Mouse (Mus musculus): Measurements from ENCODE around the gene Shoc2. TPM values are rescaled to one million over a fixed set of nuclear protein-coding genes. Genes with fewer than 3 reads are reported as not detected.

Shoc2 gene
- polyA plus RNA-seq, 1 experiment = 18.6 TPM

DNA sequence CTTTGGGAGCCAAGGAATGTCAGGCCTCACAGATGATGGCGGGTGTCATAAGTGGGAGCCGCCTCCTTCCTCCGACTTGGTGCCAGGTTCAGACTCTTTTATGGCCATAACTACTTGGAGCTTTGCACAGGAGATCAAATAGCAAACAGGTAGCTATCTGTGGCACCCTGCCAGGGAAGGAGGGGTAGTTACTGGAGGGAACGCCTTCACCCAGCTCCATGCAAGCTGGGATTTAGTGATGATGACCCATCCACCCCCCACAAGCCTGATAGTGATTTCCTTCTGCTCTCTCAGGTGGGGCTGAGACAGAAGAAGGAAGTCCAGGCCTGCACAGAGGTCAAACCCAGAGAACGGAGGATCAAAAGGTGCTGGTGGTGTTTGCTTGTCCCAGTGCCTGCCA lies 126.4 kb downstream of the Shoc2 start:
- no peaks in the 10 kb centered on the region for H3K36me3 ChIP-seq (ENCODE audit: control insufficient read depth, insufficient read depth, low read length)
- no peaks in the 10 kb centered on the region for H3K27me3 ChIP-seq (ENCODE audit: control insufficient read depth, insufficient read depth, low read length)
- WGBS = 71% methylated on average over 5 of the region's 5 CpGs
- DNase-seq = no peak
- TF ChIP-seq CTCF (IDR thresholded peaks at IDR 0.05; ENCODE audit: borderline replicate concordance, control insufficient read depth, extremely low read depth, insufficient read depth, low read length, poor library complexity) (no peak), POLR2A (IDR thresholded peaks at IDR 0.05; ENCODE audit: control insufficient read depth, extremely low read depth, insufficient read depth, low read length, poor library complexity) (no peak)
- H3K4me1 ChIP-seq (replicated peaks; ENCODE audit: control insufficient read depth, insufficient read depth, low read length) = no peaks in the 10 kb centered on the region
- H3K4me3 ChIP-seq (ENCODE audit: control insufficient read depth, insufficient read depth, low read length) = no peak overlapping the region
- H3K27ac ChIP-seq (ENCODE audit: control insufficient read depth, insufficient read depth, low read length) = no peak overlapping the region

DNA sequence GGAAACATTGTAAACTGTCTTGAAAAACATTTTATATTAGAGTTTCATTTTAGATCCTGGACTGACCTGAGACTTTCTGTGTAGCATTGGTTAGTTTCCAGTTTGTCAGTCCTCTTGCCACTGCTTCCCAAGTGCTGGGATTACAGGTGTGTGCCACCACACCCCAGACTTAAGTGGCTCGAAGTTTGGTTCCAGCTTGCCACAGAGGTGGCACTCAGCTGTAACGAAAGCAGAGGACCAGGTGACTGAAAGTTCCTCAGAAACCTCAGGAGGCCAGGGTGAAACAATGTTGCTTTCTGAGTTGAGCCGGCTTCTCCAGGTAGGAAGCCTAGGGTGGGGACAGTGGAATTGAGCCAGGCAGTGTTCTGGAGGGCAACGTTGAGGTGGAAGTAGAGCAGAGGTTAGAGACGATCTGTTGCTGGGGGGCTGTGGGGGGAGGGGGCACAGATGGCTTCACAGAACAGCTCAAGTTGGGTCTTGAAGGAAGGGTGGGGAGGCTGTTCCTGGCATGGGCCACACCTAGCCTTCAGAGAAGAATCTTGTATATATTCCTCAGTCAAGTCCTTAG lies 128.2 kb downstream of the Shoc2 start:
- Histone ChIP-seq H3K27ac (ENCODE audit: control insufficient read depth, insufficient read depth, low read length) (no peak overlapping the region), H3K4me3 (ENCODE audit: control insufficient read depth, insufficient read depth, low read length) (no peak overlapping the region), H3K27me3 (ENCODE audit: control insufficient read depth, insufficient read depth, low read length) (no peaks in the 10 kb centered on the region), H3K4me1 (replicated peaks; ENCODE audit: control insufficient read depth, insufficient read depth, low read length) (no peaks in the 10 kb centered on the region), H3K36me3 (ENCODE audit: control insufficient read depth, insufficient read depth, low read length) (no peaks in the 10 kb centered on the region)
- WGBS = 81% methylated on average over 5 of the region's 5 CpGs
- no peak for DNase-seq
- TF ChIP-seq POLR2A (IDR thresholded peaks at IDR 0.05; ENCODE audit: control insufficient read depth, extremely low read depth, insufficient read depth, low read length, poor library complexity) (no peak), CTCF (IDR thresholded peaks at IDR 0.05; ENCODE audit: borderline replicate concordance, control insufficient read depth, extremely low read depth, insufficient read depth, low read length, poor library complexity) (no peak)

GRCm38 (mm10) chr19:54076362-54077349 lies 132.6 kb downstream of the Shoc2 start:
- Histone ChIP-seq H3K36me3 (ENCODE audit: control insufficient read depth, insufficient read depth, low read length) (no peaks in the 10 kb centered on the region), H3K4me3 (ENCODE audit: control insufficient read depth, insufficient read depth, low read length) (no peak overlapping the region), H3K27ac (ENCODE audit: control insufficient read depth, insufficient read depth, low read length) (no peak overlapping the region), H3K27me3 (ENCODE audit: control insufficient read depth, insufficient read depth, low read length) (no peaks in the 10 kb centered on the region), H3K4me1 (replicated peaks; ENCODE audit: control insufficient read depth, insufficient read depth, low read length) (no peaks in the 10 kb centered on the region)
- 70% methylated on average over 10 of the region's 10 CpGs for WGBS
- DNase-seq = no peak
- TF ChIP-seq CTCF (IDR thresholded peaks at IDR 0.05; ENCODE audit: borderline replicate concordance, control insufficient read depth, extremely low read depth, insufficient read depth, low read length, poor library complexity) = no peak
- TF ChIP-seq POLR2A (IDR thresholded peaks at IDR 0.05; ENCODE audit: control insufficient read depth, extremely low read depth, insufficient read depth, low read length, poor library complexity) = no peak

DNA sequence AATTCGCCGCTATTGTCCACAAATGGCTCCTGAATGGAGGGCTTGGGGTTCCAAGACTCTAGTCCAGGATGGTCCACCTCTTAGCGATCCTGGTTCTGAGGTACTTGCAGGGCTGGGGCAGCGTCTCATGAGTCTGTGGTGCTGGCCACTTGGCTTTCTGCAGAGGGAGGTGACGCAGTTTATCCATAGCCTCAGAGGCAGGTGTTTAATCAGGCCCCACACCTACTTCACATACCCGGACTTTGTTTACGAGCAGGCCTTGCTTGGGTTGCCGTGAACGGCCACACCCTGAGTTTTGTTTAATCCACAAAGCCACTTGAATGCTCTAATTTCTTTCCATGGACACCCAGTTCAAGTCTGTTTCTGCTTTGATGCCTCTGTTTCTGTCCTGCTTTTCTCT lies 137.2 kb downstream of the Shoc2 start:
- Histone ChIP-seq H3K4me1 (replicated peaks; ENCODE audit: control insufficient read depth, insufficient read depth, low read length) (no peaks in the 10 kb centered on the region), H3K36me3 (ENCODE audit: control insufficient read depth, insufficient read depth, low read length) (no peaks in the 10 kb centered on the region), H3K27ac (ENCODE audit: control insufficient read depth, insufficient read depth, low read length) (no peak overlapping the region), H3K4me3 (ENCODE audit: control insufficient read depth, insufficient read depth, low read length) (no peak overlapping the region), H3K27me3 (ENCODE audit: control insufficient read depth, insufficient read depth, low read length) (no peaks in the 10 kb centered on the region)
- no peak for DNase-seq
- TF ChIP-seq CTCF (IDR thresholded peaks at IDR 0.05; ENCODE audit: borderline replicate concordance, control insufficient read depth, extremely low read depth, insufficient read depth, low read length, poor library complexity) = no peak
- no peak for TF ChIP-seq POLR2A (IDR thresholded peaks at IDR 0.05; ENCODE audit: control insufficient read depth, extremely low read depth, insufficient read depth, low read length, poor library complexity)
- 95% methylated on average over 9 of the region's 9 CpGs for WGBS

DNA sequence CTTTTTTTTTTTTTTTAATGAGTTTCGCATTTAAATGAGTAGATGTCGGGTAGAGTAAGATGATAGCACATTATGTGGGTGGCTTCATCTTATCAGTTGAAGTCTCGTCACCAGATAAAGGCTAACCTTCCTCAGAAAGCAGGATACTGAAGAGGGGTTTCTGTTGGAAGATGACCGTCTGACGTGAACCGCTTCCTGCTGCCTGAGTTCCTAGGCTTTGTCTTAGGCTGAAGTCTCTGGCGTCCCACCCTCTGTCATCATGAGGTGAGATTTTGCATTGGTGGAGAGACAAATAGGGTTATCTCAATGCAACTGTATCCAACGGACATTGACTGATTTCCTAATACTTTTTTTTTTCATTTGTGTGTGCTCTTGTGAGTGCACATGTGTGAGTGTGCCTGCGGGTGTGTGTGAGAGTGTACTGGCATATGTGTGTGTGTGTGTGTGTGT lies 137.6 kb downstream of the Shoc2 start:
- Histone ChIP-seq H3K4me3 (ENCODE audit: control insufficient read depth, insufficient read depth, low read length) (no peak overlapping the region), H3K27ac (ENCODE audit: control insufficient read depth, insufficient read depth, low read length) (no peak overlapping the region), H3K4me1 (replicated peaks; ENCODE audit: control insufficient read depth, insufficient read depth, low read length) (no peaks in the 10 kb centered on the region), H3K27me3 (ENCODE audit: control insufficient read depth, insufficient read depth, low read length) (no peaks in the 10 kb centered on the region), H3K36me3 (ENCODE audit: control insufficient read depth, insufficient read depth, low read length) (no peaks in the 10 kb centered on the region)
- WGBS = 94% methylated on average over 9 of the region's 9 CpGs
- TF ChIP-seq POLR2A (IDR thresholded peaks at IDR 0.05; ENCODE audit: control insufficient read depth, extremely low read depth, insufficient read depth, low read length, poor library complexity) (no peak), CTCF (IDR thresholded peaks at IDR 0.05; ENCODE audit: borderline replicate concordance, control insufficient read depth, extremely low read depth, insufficient read depth, low read length, poor library complexity) (no peak)
- DNase-seq = no peak

Other genes with a start within 250 kb of the Shoc2 start
- 18.2 and 19.6 TPM in 2 replicates for gene Pdcd4, start 52.1 kb upstream of the Shoc2 start, polyA plus RNA-seq (2012; rRNA removed)
- 13.0 and 16.3 TPM in 2 replicates for gene Bbip1, start 321 bp downstream of the Shoc2 start, polyA plus RNA-seq (2012; rRNA removed)
- 2.6 and 3.0 TPM in 2 replicates for gene Adra2a, start 99.8 kb downstream of the Shoc2 start, polyA plus RNA-seq (2012; rRNA removed)

All from thymus, adult 2 months (tissue).